Mouse (Mus musculus): Measurements from ENCODE around the gene Fat2.

Gene Fat2

GRCm38 (mm10) chr11:55329868-55330772 is 6.2 kb downstream of the Fat2 start:
- DNase-seq (ENCODE audit: low spot score) = no peak

- no peak for DNase-seq (ENCODE audit: low spot score)
These were observed 8.6 kb downstream of the Fat2 start for GRCm38 (mm10) chr11:55327558-55328409.

GRCm38 (mm10) chr11:55327111-55327510 is 9.3 kb downstream of the Fat2 start:
- DNase-seq (ENCODE audit: low spot score) = no peak

GRCm38 (mm10) chr11:55326211-55326610 is 10.2 kb downstream of the Fat2 start:
- DNase-seq (ENCODE audit: low spot score) = no peak

- no peak for DNase-seq (ENCODE audit: low spot score)
These were observed 12.5 kb downstream of the Fat2 start for GRCm38 (mm10) chr11:55323854-55324253.

GRCm38 (mm10) chr11:55320990-55321389 is 15.4 kb downstream of the Fat2 start:
- DNase-seq (ENCODE audit: low spot score) = no peak

- DNase-seq (ENCODE audit: low spot score) = no peak
These were observed 20.4 kb downstream of the Fat2 start for GRCm38 (mm10) chr11:55315966-55316365.

- DNase-seq (ENCODE audit: low spot score) = no peak
These were observed 21.7 kb downstream of the Fat2 start for GRCm38 (mm10) chr11:55314704-55315047.

- DNase-seq (ENCODE audit: low spot score) = no peak
These were observed 22.3 kb downstream of the Fat2 start for GRCm38 (mm10) chr11:55313768-55314703.

GRCm38 (mm10) chr11:55302350-55302749 is 34.0 kb downstream of the Fat2 start:
- DNase-seq (ENCODE audit: low spot score) = no peak

GRCm38 (mm10) chr11:55293179-55293578 is 43.2 kb downstream of the Fat2 start:
- DNase-seq (ENCODE audit: low spot score) = no peak

- DNase-seq (ENCODE audit: low spot score) = no peak
These were observed 44.5 kb downstream of the Fat2 start for GRCm38 (mm10) chr11:55291901-55292300.

- no peak for DNase-seq (ENCODE audit: low spot score)
These were observed 46.4 kb downstream of the Fat2 start for GRCm38 (mm10) chr11:55289851-55290391.

GRCm38 (mm10) chr11:55274756-55275155 is 61.6 kb downstream of the Fat2 start:
- DNase-seq (ENCODE audit: low spot score) = no peak

- no peak for DNase-seq (ENCODE audit: low spot score)
These were observed 67.8 kb downstream of the Fat2 start for GRCm38 (mm10) chr11:55268580-55268979.

- DNase-seq (ENCODE audit: low spot score) = no peak
These were observed 70.7 kb downstream of the Fat2 start for GRCm38 (mm10) chr11:55265647-55266046.

GRCm38 (mm10) chr11:55264318-55264717 is 72.0 kb downstream of the Fat2 start:
- DNase-seq (ENCODE audit: low spot score) = no peak

GRCm38 (mm10) chr11:55262000-55262399 is 74.4 kb downstream of the Fat2 start:
- DNase-seq (ENCODE audit: low spot score) = no peak

- DNase-seq (ENCODE audit: low spot score) = no peak
These were observed 75.3 kb downstream of the Fat2 start for GRCm38 (mm10) chr11:55261105-55261504.

- no peak for DNase-seq (ENCODE audit: low spot score)
These were observed 83.0 kb downstream of the Fat2 start for GRCm38 (mm10) chr11:55253391-55253790.

GRCm38 (mm10) chr11:55250527-55250926 is 85.8 kb downstream of the Fat2 start:
- DNase-seq (ENCODE audit: low spot score) = no peak

GRCm38 (mm10) chr11:55240556-55240955 is 95.8 kb downstream of the Fat2 start:
- peak; percentile 71 for DNase-seq (ENCODE audit: low spot score)

Measured in T-cell, adult 2 months (primary cell).